Mouse (Mus musculus) olfactory bulb, adult 2 months (tissue): ENCODE data around the gene Dner.

Experiments
- CTCF ChIP-seq: fragments of 200-500 bp; IDR thresholded peaks from 2 replicates; pipeline ENCODE4 v1.5.1; 2012; ENCODE audit warnings: low read depth, mild to moderate bottlenecking, low read length, moderate library complexity; ENCODE audit not compliant: insufficient read depth
- POLR2A ChIP-seq: fragments of 200-500 bp; IDR thresholded peaks from 2 replicates; pipeline ENCODE4 v1.6.1; 2012; ENCODE audit warnings: mild to moderate bottlenecking, low read depth, low read length, moderate library complexity; ENCODE audit not compliant: insufficient read depth

DNA sequence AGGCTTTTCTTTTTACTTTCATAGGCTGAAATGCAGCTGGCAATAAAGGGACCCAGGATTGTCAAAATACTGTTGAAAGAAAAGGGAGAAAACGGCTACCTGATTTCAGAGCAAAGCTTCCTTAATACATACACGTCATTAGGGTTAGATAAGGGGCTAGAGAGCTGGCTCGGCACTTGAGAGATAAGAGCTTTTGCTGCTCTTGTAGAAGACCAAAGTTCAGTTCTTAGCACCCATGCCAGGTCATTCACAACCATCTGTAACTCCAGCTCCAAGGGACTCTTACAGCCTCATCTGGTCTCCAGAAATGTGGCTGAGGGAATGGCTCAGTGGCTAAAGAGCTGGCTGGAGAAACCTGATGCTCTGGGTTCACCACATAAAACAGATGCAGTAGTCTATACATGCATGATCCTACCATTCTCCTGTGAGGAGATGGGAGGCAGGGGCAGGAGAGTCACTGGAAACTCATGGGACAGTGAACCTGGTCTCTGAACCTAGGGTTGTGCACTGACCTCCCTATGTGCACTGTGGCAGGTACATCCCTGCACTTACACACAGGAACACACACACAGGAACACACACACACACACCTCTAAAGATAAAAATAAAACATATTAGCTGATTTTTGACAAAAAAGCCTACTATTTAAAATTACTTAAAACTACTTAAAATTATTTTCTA lies 348.1 kb downstream of the Dner start:
- TF ChIP-seq CTCF: no peak
- no peak for TF ChIP-seq POLR2A
